Mouse (Mus musculus): ENCODE results near the gene Myh9. TPM values are rescaled to one million over a fixed set of nuclear protein-coding genes. Genes with fewer than 3 reads are reported as not detected.

Myh9 gene
- polyA plus RNA-seq, 1 experiment from 2014 or later: 32.9 TPM

GRCm38 (mm10) chr15:77802992-77803391 is 39.0 kb downstream of the Myh9 start:
- Histone ChIP-seq H3K4me2 (replicated peaks; ENCODE audit: low read depth) (no peak overlapping the region), H3K9ac (ENCODE audit: low read length) (peak overlapping the region; percentile 35; the same call in 1 of the 2 replicates), H3K9me3 (ENCODE audit: control insufficient read depth, low read length) (no peaks in the 10 kb centered on the region), H3K4me3 (ENCODE audit: low read depth, low read length) (no peak overlapping the region), H3K27ac (replicated peaks) (peak overlapping the region; percentile 13; the same call in 1 of the 2 replicates), H3K27me3 (ENCODE audit: control insufficient read depth, insufficient read depth, low read length) (no peaks in the 10 kb centered on the region), H3K36me3 (ENCODE audit: control insufficient read depth, insufficient read depth, low read length) (peaks cover 36% of the 10 kb centered on the region), H3K4me1 (replicated peaks; ENCODE audit: control insufficient read depth, insufficient read depth) (peaks cover 22% of the 10 kb centered on the region)
- DNase-seq (ENCODE audit: low spot score) (peak; percentile 64), ATAC-seq (ENCODE audit: low FRiP score, low TSS enrichment) (no peak)
- 62% methylated on average over 4 of the region's 4 CpGs for WGBS
- TF ChIP-seq CTCF (IDR thresholded peaks at IDR 0.05; ENCODE audit: low read depth) (peak; percentile 64), EP300 (optimal IDR thresholded peaks at IDR 0.05) (no peak)

GRCm38 (mm10) chr15:77801188-77801587 is 40.8 kb downstream of the Myh9 start:
- no peaks in the 10 kb centered on the region for H3K27me3 ChIP-seq (ENCODE audit: control insufficient read depth, insufficient read depth, low read length)
- DNase-seq (ENCODE audit: low spot score) (no peak), ATAC-seq (ENCODE audit: low FRiP score, low TSS enrichment) (no peak)
- no peak overlapping the region for H3K4me3 ChIP-seq (ENCODE audit: low read depth, low read length)
- H3K9ac ChIP-seq (ENCODE audit: low read length): peak overlapping the region; percentile 38
- no peak for TF ChIP-seq CTCF (IDR thresholded peaks at IDR 0.05; ENCODE audit: low read depth)
- no peak for TF ChIP-seq EP300 (optimal IDR thresholded peaks at IDR 0.05)
- H3K9me3 ChIP-seq (ENCODE audit: control insufficient read depth, low read length): no peaks in the 10 kb centered on the region
- H3K4me1 ChIP-seq (replicated peaks; ENCODE audit: control insufficient read depth, insufficient read depth): peaks cover 28% of the 10 kb centered on the region
- H3K27ac ChIP-seq (replicated peaks): peak overlapping the region; percentile 97
- H3K4me2 ChIP-seq (replicated peaks; ENCODE audit: low read depth): no peak overlapping the region
- 52% methylated on average over 4 of the region's 4 CpGs for WGBS
- H3K36me3 ChIP-seq (ENCODE audit: control insufficient read depth, insufficient read depth, low read length): peaks cover 32% of the 10 kb centered on the region

GRCm38 (mm10) chr15:77800511-77800910 is 41.5 kb downstream of the Myh9 start:
- DNase-seq (ENCODE audit: low spot score) (peak; percentile 60), ATAC-seq (ENCODE audit: low FRiP score, low TSS enrichment) (peak; percentile 87)
- Histone ChIP-seq H3K4me1 (replicated peaks; ENCODE audit: control insufficient read depth, insufficient read depth) (peaks cover 28% of the 10 kb centered on the region), H3K36me3 (ENCODE audit: control insufficient read depth, insufficient read depth, low read length) (peaks cover 29% of the 10 kb centered on the region), H3K4me3 (ENCODE audit: low read depth, low read length) (no peak overlapping the region), H3K4me2 (replicated peaks; ENCODE audit: low read depth) (no peak overlapping the region), H3K9ac (ENCODE audit: low read length) (peak overlapping the region; percentile 38; the same call in 1 of the 2 replicates), H3K27me3 (ENCODE audit: control insufficient read depth, insufficient read depth, low read length) (no peaks in the 10 kb centered on the region), H3K9me3 (ENCODE audit: control insufficient read depth, low read length) (no peaks in the 10 kb centered on the region), H3K27ac (replicated peaks) (peak overlapping the region; percentile 97)
- TF ChIP-seq EP300 (optimal IDR thresholded peaks at IDR 0.05) (peak; percentile 82), CTCF (IDR thresholded peaks at IDR 0.05; ENCODE audit: low read depth) (no peak)

GRCm38 (mm10) chr15:77799491-77800474 is 42.2 kb downstream of the Myh9 start:
- Histone ChIP-seq H3K9me3 (ENCODE audit: control insufficient read depth, low read length) (no peaks in the 10 kb centered on the region), H3K4me2 (replicated peaks; ENCODE audit: low read depth) (no peak overlapping the region; the same call in 1 of the 2 replicates), H3K9ac (ENCODE audit: low read length) (peak overlapping the region; percentile 48), H3K4me1 (replicated peaks; ENCODE audit: control insufficient read depth, insufficient read depth) (peaks cover 28% of the 10 kb centered on the region), H3K27me3 (ENCODE audit: control insufficient read depth, insufficient read depth, low read length) (no peaks in the 10 kb centered on the region), H3K36me3 (ENCODE audit: control insufficient read depth, insufficient read depth, low read length) (peaks cover 32% of the 10 kb centered on the region), H3K4me3 (ENCODE audit: low read depth, low read length) (no peak overlapping the region), H3K27ac (replicated peaks) (peak overlapping the region; percentile 97)
- TF ChIP-seq CTCF (IDR thresholded peaks at IDR 0.05; ENCODE audit: low read depth): no peak
- TF ChIP-seq EP300 (optimal IDR thresholded peaks at IDR 0.05): no peak
- 60% methylated on average over 8 of the region's 8 CpGs for WGBS
- DNase-seq (ENCODE audit: low spot score): no peak
- ATAC-seq (ENCODE audit: low FRiP score, low TSS enrichment): no peak

- no peaks in the 10 kb centered on the region for H3K9me3 ChIP-seq (ENCODE audit: control insufficient read depth, low read length)
- H3K4me2 ChIP-seq (replicated peaks; ENCODE audit: low read depth): peak overlapping the region; percentile 2; the same call in 1 of the 2 replicates
- peak overlapping the region; percentile 48 for H3K9ac ChIP-seq (ENCODE audit: low read length)
- H3K27ac ChIP-seq (replicated peaks): peak overlapping the region; percentile 97
- DNase-seq (ENCODE audit: low spot score) (peak; percentile 71), ATAC-seq (ENCODE audit: low FRiP score, low TSS enrichment) (peak; percentile 71)
- peaks cover 30% of the 10 kb centered on the region for H3K36me3 ChIP-seq (ENCODE audit: control insufficient read depth, insufficient read depth, low read length)
- H3K4me1 ChIP-seq (replicated peaks; ENCODE audit: control insufficient read depth, insufficient read depth): peaks cover 28% of the 10 kb centered on the region
- no peaks in the 10 kb centered on the region for H3K27me3 ChIP-seq (ENCODE audit: control insufficient read depth, insufficient read depth, low read length)
- whole genome bisulfite sequencing: 10% methylated on average over 14 of the region's 14 CpGs
- no peak overlapping the region for H3K4me3 ChIP-seq (ENCODE audit: low read depth, low read length)
- TF ChIP-seq EP300 (optimal IDR thresholded peaks at IDR 0.05): peak; percentile 32
- TF ChIP-seq CTCF (IDR thresholded peaks at IDR 0.05; ENCODE audit: low read depth): no peak
Observed at GRCm38 (mm10) chr15:77798664-77799490, 43.1 kb downstream of the Myh9 start.

Data from stomach, postnatal 0 days (tissue).